Mouse (Mus musculus) splenic B cell, adult 2 months (primary cell): ENCODE data around the gene Olfr1368.
"Not testable (repeated sequence)": the region's sequence is repeated elsewhere in the genome, so short reads cannot be mapped to it uniquely, and the experiment has no call there.

Experiments used
- DNase-seq: peaks from one replicate; pipeline ENCODE4 v3.0.0-alpha.2; 2011; ENCODE audit warnings: low read depth, low spot score
- H3K27me3 ChIP-seq: 2 replicates; pipeline ENCODE4 v1.6.1; 2012; ENCODE audit warnings: mild to moderate bottlenecking, low read length, moderate library complexity, mixed read lengths; ENCODE audit not compliant: control insufficient read depth, poor library complexity, insufficient read depth, severe bottlenecking
- H3K36me3 ChIP-seq: 2 replicates; pipeline ENCODE4 v1.6.1; 2012; ENCODE audit warnings: mild to moderate bottlenecking, low read length, moderate library complexity, mixed read lengths; ENCODE audit not compliant: control insufficient read depth, poor library complexity, insufficient read depth, severe bottlenecking

Gene Olfr1368

GRCm38 (mm10) chr13:21158071-21158470 is 12.4 kb upstream of the Olfr1368 start:
- Histone ChIP-seq H3K36me3 (no peaks in the 10 kb centered on the region), H3K27me3 (no peaks in the 10 kb centered on the region)
- DNase-seq = no peak

- no peak for DNase-seq
- H3K27me3 ChIP-seq = no peaks in the 10 kb centered on the region
- H3K36me3 ChIP-seq = no peaks in the 10 kb centered on the region
These were observed 10.2 kb upstream of the Olfr1368 start for GRCm38 (mm10) chr13:21155888-21156287.

- H3K36me3 ChIP-seq = no peaks in the 10 kb centered on the region
- DNase-seq = no peak
- no peaks in the 10 kb centered on the region for H3K27me3 ChIP-seq
These were observed 3.2 kb downstream of the Olfr1368 start for GRCm38 (mm10) chr13:21142421-21142820.

GRCm38 (mm10) chr13:21129339-21129738 is 16.3 kb downstream of the Olfr1368 start, which contains the start of gene Olfr263:
Gene Olfr263 (plus strand): TSS chr13:21129639.
- H3K27me3 ChIP-seq, DNase-seq, H3K36me3 ChIP-seq: not testable (repeated sequence)

GRCm38 (mm10) chr13:21114121-21114520 is 31.5 kb downstream of the Olfr1368 start:
- H3K36me3 ChIP-seq = no peaks in the 10 kb centered on the region
- no peak for DNase-seq
- H3K27me3 ChIP-seq = no peaks in the 10 kb centered on the region

- H3K27me3 ChIP-seq, DNase-seq, H3K36me3 ChIP-seq: not testable (repeated sequence)
These were observed 34.5 kb downstream of the Olfr1368 start, which contains the start of gene Olfr1369-ps1 for GRCm38 (mm10) chr13:21111183-21111582. Gene Olfr1369-ps1 (plus strand): TSS chr13:21111483.

GRCm38 (mm10) chr13:21110441-21110840 is 35.2 kb downstream of the Olfr1368 start:
- no peaks in the 10 kb centered on the region for H3K27me3 ChIP-seq
- H3K36me3 ChIP-seq = no peaks in the 10 kb centered on the region
- DNase-seq = no peak

- no peak for DNase-seq
- no peaks in the 10 kb centered on the region for H3K36me3 ChIP-seq
- H3K27me3 ChIP-seq = no peaks in the 10 kb centered on the region
These were observed 35.9 kb downstream of the Olfr1368 start for GRCm38 (mm10) chr13:21109759-21110158.
